Mouse (Mus musculus): ENCODE results near the gene Vnn1. TPM values are rescaled to one million over a fixed set of nuclear protein-coding genes. Genes with fewer than 3 reads are reported as not detected.

Gene Vnn1
- total RNA-seq, 2 experiments from 2014 or later: not detected

Other genes with a start within 250 kb of the Vnn1 start
- gene Rps12, start 107.4 kb upstream of the Vnn1 start, total RNA-seq (2015): 3,100 and 3,214 TPM in 2 replicates
- gene Rps12, start 107.4 kb upstream of the Vnn1 start, total RNA-seq (2017): 812 and 986 TPM in 2 replicates
- 0.18 and 0.34 TPM in 2 replicates for gene Slc18b1, start 97.7 kb upstream of the Vnn1 start, total RNA-seq (2015)
- gene Slc18b1, start 97.7 kb upstream of the Vnn1 start, total RNA-seq (2017): 0.37 TPM in 1 of 2 replicates, not detected in the other
- gene Vnn3, start 43.2 kb upstream of the Vnn1 start, total RNA-seq (2015): 2.2 and 4.3 TPM in 2 replicates
- gene Vnn3, start 43.2 kb upstream of the Vnn1 start, total RNA-seq (2017): 7.4 and 11.0 TPM in 2 replicates
- not detected in 2 replicates for gene Taar1, start 25.7 kb downstream of the Vnn1 start, total RNA-seq (2015)
- gene Taar1, start 25.7 kb downstream of the Vnn1 start, total RNA-seq (2017): not detected in 2 replicates
- not detected in 2 replicates for gene Taar2, start 43.9 kb downstream of the Vnn1 start, total RNA-seq (2015)
- gene Taar2, start 43.9 kb downstream of the Vnn1 start, total RNA-seq (2017): not detected in 2 replicates
- not detected in 2 replicates for gene Taar3, start 54.9 kb downstream of the Vnn1 start, total RNA-seq (2015)
- gene Taar3, start 54.9 kb downstream of the Vnn1 start, total RNA-seq (2017): not detected in 2 replicates
- not detected in 2 replicates for gene Taar4, start 65.8 kb downstream of the Vnn1 start, total RNA-seq (2015)
- not detected in 2 replicates for gene Taar4, start 65.8 kb downstream of the Vnn1 start, total RNA-seq (2017)
- not detected in 2 replicates for gene Taar5, start 76.0 kb downstream of the Vnn1 start, total RNA-seq (2015)
- not detected in 2 replicates for gene Taar5, start 76.0 kb downstream of the Vnn1 start, total RNA-seq (2017)
- not detected in 2 replicates for gene Taar6, start 91.0 kb downstream of the Vnn1 start, total RNA-seq (2015)
- gene Taar6, start 91.0 kb downstream of the Vnn1 start, total RNA-seq (2017): not detected in 2 replicates
- not detected in 2 replicates for gene Taar7a, start 98.8 kb downstream of the Vnn1 start, total RNA-seq (2015)
- not detected in 2 replicates for gene Taar7a, start 98.8 kb downstream of the Vnn1 start, total RNA-seq (2017)
- not detected in 2 replicates for gene Taar7b, start 105.3 kb downstream of the Vnn1 start, total RNA-seq (2015)
- not detected in 2 replicates for gene Taar7b, start 105.3 kb downstream of the Vnn1 start, total RNA-seq (2017)
- gene Taar7d, start 132.5 kb downstream of the Vnn1 start, total RNA-seq (2015): not detected in 2 replicates
- gene Taar7d, start 132.5 kb downstream of the Vnn1 start, total RNA-seq (2017): not detected in 2 replicates
- not detected in 2 replicates for gene Taar7e, start 142.9 kb downstream of the Vnn1 start, total RNA-seq (2015)
- not detected in 2 replicates for gene Taar7e, start 142.9 kb downstream of the Vnn1 start, total RNA-seq (2017)
- gene Taar7f, start 154.8 kb downstream of the Vnn1 start, total RNA-seq (2015): not detected in 2 replicates
- not detected in 2 replicates for gene Taar7f, start 154.8 kb downstream of the Vnn1 start, total RNA-seq (2017)
- not detected in 2 replicates for gene Taar8a, start 181.8 kb downstream of the Vnn1 start, total RNA-seq (2015)
- gene Taar8a, start 181.8 kb downstream of the Vnn1 start, total RNA-seq (2017): not detected in 2 replicates
- gene Taar8b, start 197.6 kb downstream of the Vnn1 start, total RNA-seq (2015): not detected in 2 replicates
- not detected in 2 replicates for gene Taar8b, start 197.6 kb downstream of the Vnn1 start, total RNA-seq (2017)
- gene Taar8c, start 207.2 kb downstream of the Vnn1 start, total RNA-seq (2015): not detected in 2 replicates
- not detected in 2 replicates for gene Taar8c, start 207.2 kb downstream of the Vnn1 start, total RNA-seq (2017)
- not detected in 2 replicates for gene Taar9, start 214.8 kb downstream of the Vnn1 start, total RNA-seq (2015)
- gene Taar9, start 214.8 kb downstream of the Vnn1 start, total RNA-seq (2017): not detected in 2 replicates

Measured in megakaryocyte, adult 5-6 weeks (primary cell).